Mouse (Mus musculus): ENCODE results near the gene Osbpl11. TPM values are rescaled to one million over a fixed set of nuclear protein-coding genes. Genes with fewer than 3 reads are reported as not detected.

Osbpl11 gene
- polyA plus RNA-seq, 1 experiment from 2014 or later, result 8.8 TPM

DNA sequence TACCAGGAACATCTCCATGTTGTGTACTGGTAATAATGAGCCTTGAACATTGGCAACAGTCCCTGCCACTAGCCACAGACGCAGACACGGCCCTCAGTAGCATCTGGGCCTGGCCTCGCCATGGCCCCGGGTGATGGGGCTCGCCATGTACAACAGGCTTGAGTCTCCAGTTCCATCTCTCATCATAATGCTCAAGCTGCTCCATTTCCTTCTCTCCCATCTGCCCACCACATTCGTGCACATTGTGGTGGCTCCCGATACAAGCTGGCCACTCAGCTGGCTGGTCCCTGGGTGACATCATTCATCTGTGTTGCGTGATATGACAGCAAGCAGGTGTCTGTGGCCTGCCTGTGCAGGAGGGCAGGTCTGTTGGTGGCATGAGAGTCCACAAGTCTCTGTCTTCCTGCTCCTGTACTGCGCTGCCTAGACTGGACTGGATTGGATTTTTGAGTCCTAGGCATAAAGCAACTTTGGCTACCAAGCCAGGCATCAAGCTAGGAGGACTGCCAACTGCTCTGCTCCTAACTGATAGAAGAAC is 60.1 kb downstream of the Osbpl11 start:
- no peaks in the 10 kb centered on the region for H3K27me3 ChIP-seq (replicated peaks; ENCODE audit: control insufficient read depth, insufficient read depth, low read length)
- no peak overlapping the region for H3K9ac ChIP-seq (ENCODE audit: low read depth, low read length)
- no peak overlapping the region for H3K4me3 ChIP-seq (ENCODE audit: low read length)
- ATAC-seq, result no peak
- no peaks in the 10 kb centered on the region for H3K4me1 ChIP-seq (ENCODE audit: control insufficient read depth, insufficient read depth, low read length)
- no peak overlapping the region for H3K4me2 ChIP-seq (ENCODE audit: low read depth, low read length)
- H3K9me3 ChIP-seq (ENCODE audit: control insufficient read depth, low read length), result no peaks in the 10 kb centered on the region
- WGBS, result 95% methylated on average over 9 of the region's 9 CpGs
- H3K27ac ChIP-seq (ENCODE audit: low read length), result no peak overlapping the region
- peaks cover 2% of the 10 kb centered on the region; the same call in 1 of the 2 replicates for H3K36me3 ChIP-seq (ENCODE audit: control insufficient read depth, insufficient read depth, low read length)

GRCm38 (mm10) chr16:33246526-33246925 is 61.7 kb downstream of the Osbpl11 start:
- Histone ChIP-seq H3K4me3 (ENCODE audit: low read length) (no peak overlapping the region), H3K27me3 (replicated peaks; ENCODE audit: control insufficient read depth, insufficient read depth, low read length) (no peaks in the 10 kb centered on the region), H3K9me3 (ENCODE audit: control insufficient read depth, low read length) (no peaks in the 10 kb centered on the region), H3K9ac (ENCODE audit: low read depth, low read length) (no peak overlapping the region), H3K27ac (ENCODE audit: low read length) (no peak overlapping the region), H3K36me3 (ENCODE audit: control insufficient read depth, insufficient read depth, low read length) (peaks cover 2% of the 10 kb centered on the region; the same call in 1 of the 2 replicates), H3K4me1 (ENCODE audit: control insufficient read depth, insufficient read depth, low read length) (no peaks in the 10 kb centered on the region), H3K4me2 (ENCODE audit: low read depth, low read length) (no peak overlapping the region)
- ATAC-seq, result no peak
- 89% methylated on average over 5 of the region's 5 CpGs for WGBS

DNA sequence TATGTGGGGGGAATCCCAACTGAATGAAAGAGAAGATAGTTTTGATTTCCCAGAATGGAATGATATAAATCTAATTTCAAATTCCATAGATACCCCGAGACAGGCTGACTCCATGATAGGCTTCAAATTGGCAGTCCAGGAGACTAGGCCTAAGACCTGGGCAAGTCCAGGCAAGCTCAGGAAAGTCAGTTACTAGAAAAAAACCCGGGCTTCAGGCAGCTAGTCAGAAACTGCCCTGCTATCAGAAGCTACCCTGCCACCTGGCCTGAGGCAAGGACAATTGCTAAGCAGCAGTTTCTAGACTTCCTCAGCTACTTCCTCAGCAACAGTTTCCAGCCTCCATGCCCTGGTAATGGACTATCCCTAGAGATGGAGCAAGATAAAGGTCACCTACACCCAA is 62.1 kb downstream of the Osbpl11 start:
- Histone ChIP-seq H3K9ac (ENCODE audit: low read depth, low read length) (no peak overlapping the region), H3K9me3 (ENCODE audit: control insufficient read depth, low read length) (no peaks in the 10 kb centered on the region), H3K4me3 (ENCODE audit: low read length) (no peak overlapping the region), H3K4me2 (ENCODE audit: low read depth, low read length) (no peak overlapping the region), H3K4me1 (ENCODE audit: control insufficient read depth, insufficient read depth, low read length) (no peaks in the 10 kb centered on the region), H3K27ac (ENCODE audit: low read length) (no peak overlapping the region), H3K27me3 (replicated peaks; ENCODE audit: control insufficient read depth, insufficient read depth, low read length) (no peaks in the 10 kb centered on the region), H3K36me3 (ENCODE audit: control insufficient read depth, insufficient read depth, low read length) (peaks cover 2% of the 10 kb centered on the region; the same call in 1 of the 2 replicates)
- ATAC-seq, result no peak
- WGBS, result 77% methylated on average over 2 of the region's 2 CpGs

- H3K4me3 ChIP-seq (ENCODE audit: low read length), result peak overlapping the region; percentile 93
Observed at GRCm38 (mm10) chr16:33250651-33251120, 65.8 kb downstream of the Osbpl11 start.

GRCm38 (mm10) chr16:33251194-33252051 is 66.6 kb downstream of the Osbpl11 start, which contains the start of gene Snx4:
Gene Snx4, plus strand, starts transcription at chr16:33251442.
- Histone ChIP-seq H3K9me3 (ENCODE audit: control insufficient read depth, low read length) (no peaks in the 10 kb centered on the region), H3K27ac (ENCODE audit: low read length) (peak within 1 kb of the TSS; percentile 87), H3K4me1 (ENCODE audit: control insufficient read depth, insufficient read depth, low read length) (peaks cover 6% of the 10 kb centered on the region), H3K27me3 (replicated peaks; ENCODE audit: control insufficient read depth, insufficient read depth, low read length) (no peaks in the 10 kb centered on the region), H3K4me2 (ENCODE audit: low read depth, low read length) (peak within 1 kb of the TSS; percentile 53), H3K36me3 (ENCODE audit: control insufficient read depth, insufficient read depth, low read length) (no peaks in the 10 kb centered on the region), H3K9ac (ENCODE audit: low read depth, low read length) (peak within 1 kb of the TSS; percentile 95), H3K4me3 (ENCODE audit: low read length) (peak within 1 kb of the TSS; percentile 93)
- ATAC-seq, result peak; percentile 96
- under 1% methylated on average over 72 of the region's 72 CpGs for WGBS

More at GRCm38 (mm10) chr16:33250651-33251120, 65.8 kb downstream of the Osbpl11 start:
- no peaks in the 10 kb centered on the region for H3K36me3 ChIP-seq (ENCODE audit: control insufficient read depth, insufficient read depth, low read length)
- H3K9me3 ChIP-seq (ENCODE audit: control insufficient read depth, low read length), result no peaks in the 10 kb centered on the region
- peak overlapping the region; percentile 87 for H3K27ac ChIP-seq (ENCODE audit: low read length)
- peak overlapping the region; percentile 47 for H3K4me2 ChIP-seq (ENCODE audit: low read depth, low read length)
- 11% methylated on average over 9 of the region's 9 CpGs for WGBS
- ATAC-seq, result peak; percentile 61
- H3K9ac ChIP-seq (ENCODE audit: low read depth, low read length), result peak overlapping the region; percentile 95
- no peaks in the 10 kb centered on the region for H3K27me3 ChIP-seq (replicated peaks; ENCODE audit: control insufficient read depth, insufficient read depth, low read length)
- H3K4me1 ChIP-seq (ENCODE audit: control insufficient read depth, insufficient read depth, low read length), result peaks cover 3% of the 10 kb centered on the region

GRCm38 (mm10) chr16:33255601-33256000 is 70.7 kb downstream of the Osbpl11 start:
- 77% methylated on average over 7 of the region's 7 CpGs for WGBS
- Histone ChIP-seq H3K27ac (ENCODE audit: low read length) (no peak overlapping the region), H3K4me3 (ENCODE audit: low read length) (no peak overlapping the region)

GRCm38 (mm10) chr16:33258530-33258929 is 73.7 kb downstream of the Osbpl11 start:
- Histone ChIP-seq H3K4me2 (ENCODE audit: low read depth, low read length) (no peak overlapping the region), H3K4me1 (ENCODE audit: control insufficient read depth, insufficient read depth, low read length) (peaks cover 26% of the 10 kb centered on the region), H3K36me3 (ENCODE audit: control insufficient read depth, insufficient read depth, low read length) (no peaks in the 10 kb centered on the region), H3K9ac (ENCODE audit: low read depth, low read length) (no peak overlapping the region), H3K4me3 (ENCODE audit: low read length) (no peak overlapping the region), H3K27me3 (replicated peaks; ENCODE audit: control insufficient read depth, insufficient read depth, low read length) (no peaks in the 10 kb centered on the region), H3K9me3 (ENCODE audit: control insufficient read depth, low read length) (no peaks in the 10 kb centered on the region), H3K27ac (ENCODE audit: low read length) (no peak overlapping the region)
- no peak for ATAC-seq
- WGBS, result 86% methylated on average over 2 of the region's 2 CpGs

More at GRCm38 (mm10) chr16:33255601-33256000, 70.7 kb downstream of the Osbpl11 start:
- H3K27me3 ChIP-seq (replicated peaks; ENCODE audit: control insufficient read depth, insufficient read depth, low read length), result no peaks in the 10 kb centered on the region
- H3K4me1 ChIP-seq (ENCODE audit: control insufficient read depth, insufficient read depth, low read length), result peaks cover 12% of the 10 kb centered on the region
- no peaks in the 10 kb centered on the region for H3K9me3 ChIP-seq (ENCODE audit: control insufficient read depth, low read length)
- H3K9ac ChIP-seq (ENCODE audit: low read depth, low read length), result no peak overlapping the region
- no peak overlapping the region for H3K4me2 ChIP-seq (ENCODE audit: low read depth, low read length)
- ATAC-seq, result no peak
- no peaks in the 10 kb centered on the region for H3K36me3 ChIP-seq (ENCODE audit: control insufficient read depth, insufficient read depth, low read length)

GRCm38 (mm10) chr16:33259824-33260223 is 75.0 kb downstream of the Osbpl11 start:
- WGBS, result 89% methylated on average over 3 of the region's 3 CpGs
- Histone ChIP-seq H3K9ac (ENCODE audit: low read depth, low read length) (no peak overlapping the region), H3K27me3 (replicated peaks; ENCODE audit: control insufficient read depth, insufficient read depth, low read length) (no peaks in the 10 kb centered on the region), H3K36me3 (ENCODE audit: control insufficient read depth, insufficient read depth, low read length) (no peaks in the 10 kb centered on the region; the same call in 1 of the 2 replicates), H3K4me1 (ENCODE audit: control insufficient read depth, insufficient read depth, low read length) (peaks cover 22% of the 10 kb centered on the region), H3K4me3 (ENCODE audit: low read length) (no peak overlapping the region), H3K9me3 (ENCODE audit: control insufficient read depth, low read length) (no peaks in the 10 kb centered on the region), H3K4me2 (ENCODE audit: low read depth, low read length) (no peak overlapping the region), H3K27ac (ENCODE audit: low read length) (no peak overlapping the region)
- ATAC-seq, result no peak

GRCm38 (mm10) chr16:33260825-33261224 is 76.0 kb downstream of the Osbpl11 start:
- Histone ChIP-seq H3K4me1 (ENCODE audit: control insufficient read depth, insufficient read depth, low read length) (peaks cover 22% of the 10 kb centered on the region), H3K9me3 (ENCODE audit: control insufficient read depth, low read length) (no peaks in the 10 kb centered on the region), H3K27ac (ENCODE audit: low read length) (peak overlapping the region; percentile 37), H3K27me3 (replicated peaks; ENCODE audit: control insufficient read depth, insufficient read depth, low read length) (no peaks in the 10 kb centered on the region), H3K9ac (ENCODE audit: low read depth, low read length) (no peak overlapping the region), H3K4me2 (ENCODE audit: low read depth, low read length) (no peak overlapping the region), H3K4me3 (ENCODE audit: low read length) (no peak overlapping the region), H3K36me3 (ENCODE audit: control insufficient read depth, insufficient read depth, low read length) (no peaks in the 10 kb centered on the region; the same call in 1 of the 2 replicates)
- ATAC-seq, result no peak
- 66% methylated on average over 8 of the region's 8 CpGs for whole genome bisulfite sequencing

Measured in intestine, embryonic 16.5 days (tissue).